Mouse (Mus musculus) erythroblast, embryonic 14.5 days (primary cell): ENCODE measurements around the gene Sart3.

Experiments
- GATA1 ChIP-seq: IDR thresholded peaks from 2 replicates; pipeline ENCODE4 v1.6.1; 2012; ENCODE audit warnings: low read length, inconsistent platforms, mixed read lengths
- TAL1 ChIP-seq: IDR thresholded peaks from 3 replicates; pipeline ENCODE4 v1.6.1; 2012; ENCODE audit warnings: low read length, inconsistent platforms, mixed read lengths

GRCm38 (mm10) chr5:113772450-113772895 lies at the start of gene Sart3, which contains the start of gene Iscu:
- TF ChIP-seq TAL1: no peak
- no peak for TF ChIP-seq GATA1
